Mouse (Mus musculus): ENCODE results near the gene Gm47289. TPM values are rescaled to one million over a fixed set of nuclear protein-coding genes. Genes with fewer than 3 reads are reported as not detected.

The Gm47289 gene
- total RNA-seq, 2 experiments from 2014 or later = not detected

DNA sequence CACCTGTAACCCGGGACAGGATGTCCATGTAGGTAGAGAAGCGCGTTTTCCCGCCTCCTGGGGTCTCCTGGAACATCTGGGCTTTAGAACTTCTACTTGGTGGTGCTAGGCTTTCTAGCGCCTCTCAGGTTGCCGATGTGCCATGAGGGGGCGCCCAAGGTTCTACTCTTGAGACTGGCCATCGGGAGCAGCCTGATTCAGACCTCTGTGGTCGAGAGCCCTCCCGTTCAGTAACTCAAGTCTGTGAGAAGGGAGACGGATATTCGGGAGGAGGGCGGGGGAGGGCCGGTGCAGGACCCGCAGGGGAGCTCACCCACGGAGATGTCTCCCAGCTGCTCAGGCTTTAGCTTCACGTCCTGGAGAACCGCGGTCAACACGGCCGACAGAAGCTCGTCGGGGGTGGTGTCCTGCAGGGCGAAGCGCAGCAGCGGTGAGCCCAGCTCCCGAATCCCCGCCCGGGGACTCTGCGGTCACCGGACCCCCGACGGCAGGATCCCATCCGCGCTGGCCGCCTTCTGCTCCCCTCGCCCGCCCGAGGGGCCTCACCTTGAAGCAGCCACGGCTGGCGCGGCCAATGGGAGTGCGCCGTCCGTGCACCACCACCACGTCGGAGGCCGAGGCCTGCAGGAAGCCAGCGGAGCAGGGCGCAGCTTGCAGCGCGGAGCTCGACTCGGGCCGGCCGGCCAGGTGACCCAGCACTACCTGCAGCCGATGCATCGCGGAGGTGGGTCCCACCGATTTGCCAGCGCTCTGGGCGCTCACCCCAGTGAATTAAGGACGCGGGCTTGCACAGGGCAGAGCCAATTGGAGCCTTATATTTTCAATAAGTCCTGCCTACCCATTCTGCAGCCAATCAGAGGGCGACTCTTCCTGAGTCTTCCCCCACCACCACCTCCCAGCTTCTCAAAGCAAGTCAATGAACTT, 2.4 kb upstream of the Gm47289 start, which contains the start of gene Acaa1b:
Acaa1b (minus strand) TSS at position 816 of the 924 bp plus-strand sequence.
- ATAC-seq (replicated peaks; ENCODE audit: low FRiP score, poor library complexity, severe bottlenecking) = no peak

DNA sequence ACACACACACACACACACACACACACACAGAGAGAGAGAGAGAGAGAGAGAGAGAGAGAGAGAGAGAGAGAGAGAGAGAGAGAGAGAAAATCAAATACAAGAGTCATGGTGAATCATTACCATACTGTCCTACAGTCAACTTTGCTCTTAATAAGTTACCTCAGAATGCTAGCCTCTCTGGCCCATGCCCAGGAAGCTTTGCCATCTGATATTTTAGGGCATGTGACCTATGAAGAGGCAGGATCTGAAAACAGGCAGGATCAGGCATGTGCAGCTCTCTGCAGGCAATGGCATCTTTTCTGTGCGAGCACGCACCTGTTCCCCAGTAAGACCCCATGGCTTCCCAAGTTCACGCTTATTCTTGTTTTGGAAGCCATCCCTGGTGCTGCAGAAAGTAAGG, 1.7 kb downstream of the Gm47289 start:
- no peak for ATAC-seq (replicated peaks; ENCODE audit: low FRiP score, poor library complexity, severe bottlenecking)

DNA sequence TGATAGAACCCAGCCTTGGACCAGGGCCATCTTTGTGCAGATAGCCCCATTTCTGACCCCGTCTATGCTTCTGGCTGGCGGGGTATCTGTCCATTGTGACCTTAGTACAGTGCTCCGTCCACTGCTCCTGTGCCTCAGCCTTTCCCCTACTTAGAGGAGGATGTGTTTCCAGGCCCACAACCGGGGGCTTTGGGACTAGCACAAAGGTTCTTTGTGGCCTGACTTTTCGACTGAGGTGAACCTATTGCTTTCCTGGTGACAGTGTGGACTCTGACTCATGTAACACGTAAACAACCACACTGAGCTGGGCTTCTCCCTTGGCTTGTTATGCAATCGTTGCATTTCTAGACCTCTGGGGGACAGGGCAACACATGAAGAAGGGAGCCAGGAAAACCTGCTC, 5.8 kb downstream of the Gm47289 start:
- no peak for ATAC-seq (replicated peaks; ENCODE audit: low FRiP score, poor library complexity, severe bottlenecking)

DNA sequence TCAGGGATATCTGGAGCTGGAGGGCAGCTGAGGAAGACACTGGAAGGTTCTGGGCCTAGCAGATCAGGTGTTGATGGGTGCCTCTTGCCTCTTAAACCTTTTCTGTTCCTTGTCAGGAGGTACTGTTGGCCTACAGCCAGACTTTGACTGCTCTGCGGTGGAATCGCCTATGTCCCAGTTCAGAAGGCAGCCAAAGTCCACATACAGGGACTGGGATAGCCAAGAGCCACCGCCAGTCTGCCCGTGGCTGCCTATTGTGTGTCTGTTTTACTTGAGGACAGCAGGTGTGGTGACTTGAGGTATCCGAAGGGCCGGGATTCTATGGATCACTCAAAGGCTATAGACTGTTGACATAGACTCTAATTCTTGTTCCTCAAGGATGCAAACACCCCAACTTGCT, 6.6 kb downstream of the Gm47289 start:
- ATAC-seq (replicated peaks; ENCODE audit: low FRiP score, poor library complexity, severe bottlenecking) = no peak

DNA sequence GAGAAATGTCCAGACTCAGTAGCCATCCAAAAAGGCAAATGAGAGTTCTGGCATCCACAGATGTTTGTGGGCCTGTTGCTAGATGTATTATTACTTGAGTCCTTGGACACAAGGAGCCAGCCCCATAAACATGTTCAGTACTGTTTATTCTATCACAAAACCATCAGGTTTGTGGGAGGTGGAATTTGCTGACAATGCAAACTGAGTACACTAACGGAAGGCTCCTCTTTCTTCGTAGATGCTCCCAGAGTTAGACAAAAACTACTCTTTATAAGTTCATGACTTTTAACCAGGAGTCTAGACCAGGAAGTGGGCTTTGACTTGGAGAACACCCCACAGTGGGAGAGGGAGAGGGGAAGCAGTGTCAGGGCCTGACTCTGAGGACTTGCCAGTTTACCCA, 8.6 kb downstream of the Gm47289 start:
- no peak for ATAC-seq (replicated peaks; ENCODE audit: low FRiP score, poor library complexity, severe bottlenecking)

DNA sequence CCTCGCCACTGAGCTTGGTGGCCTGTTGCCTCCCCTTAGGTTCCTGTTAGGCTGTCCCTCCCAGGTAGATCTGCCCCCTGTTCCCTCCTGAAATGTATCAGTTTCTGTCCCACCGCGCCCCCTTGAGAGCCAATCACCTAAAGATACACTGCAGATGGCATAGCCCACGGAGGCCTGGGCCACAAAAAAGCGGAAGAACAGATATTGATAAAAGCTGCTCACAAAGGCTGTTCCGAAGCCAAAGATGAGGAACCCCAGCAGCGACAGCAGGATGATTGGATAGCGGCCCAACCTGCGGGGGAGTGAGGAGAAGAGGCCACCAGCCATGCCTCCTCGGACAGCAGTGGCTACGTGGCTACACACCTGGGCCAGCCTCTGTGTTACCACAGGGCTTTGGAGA, 20.3 kb downstream of the Gm47289 start:
- ATAC-seq (replicated peaks; ENCODE audit: low FRiP score, poor library complexity, severe bottlenecking) = no peak

DNA sequence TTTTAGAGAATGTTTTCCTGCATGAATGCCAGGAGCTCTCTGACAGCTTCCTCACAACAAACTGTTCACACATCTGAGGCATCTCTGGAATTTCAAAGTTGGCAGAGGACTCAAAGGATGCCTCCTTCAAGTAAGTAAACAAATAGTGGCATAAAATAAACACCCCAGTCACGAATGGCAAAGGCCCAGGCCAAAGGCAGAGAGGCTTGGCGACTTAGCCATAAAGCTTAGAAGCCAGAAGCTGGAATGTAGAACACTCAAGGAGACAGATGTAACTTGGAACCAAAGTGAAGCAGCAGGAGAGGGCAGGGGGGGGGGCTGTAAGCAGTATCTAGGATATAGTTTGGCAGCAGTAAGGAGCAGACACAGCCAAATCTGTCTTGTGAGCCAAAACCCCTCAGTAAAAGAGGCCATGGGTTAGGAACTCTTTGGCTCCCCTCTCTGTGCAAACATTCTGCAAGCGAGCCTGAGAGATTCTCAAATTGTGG, 22.3 kb downstream of the Gm47289 start:
- no peak for ATAC-seq (replicated peaks; ENCODE audit: low FRiP score, poor library complexity, severe bottlenecking)

DNA sequence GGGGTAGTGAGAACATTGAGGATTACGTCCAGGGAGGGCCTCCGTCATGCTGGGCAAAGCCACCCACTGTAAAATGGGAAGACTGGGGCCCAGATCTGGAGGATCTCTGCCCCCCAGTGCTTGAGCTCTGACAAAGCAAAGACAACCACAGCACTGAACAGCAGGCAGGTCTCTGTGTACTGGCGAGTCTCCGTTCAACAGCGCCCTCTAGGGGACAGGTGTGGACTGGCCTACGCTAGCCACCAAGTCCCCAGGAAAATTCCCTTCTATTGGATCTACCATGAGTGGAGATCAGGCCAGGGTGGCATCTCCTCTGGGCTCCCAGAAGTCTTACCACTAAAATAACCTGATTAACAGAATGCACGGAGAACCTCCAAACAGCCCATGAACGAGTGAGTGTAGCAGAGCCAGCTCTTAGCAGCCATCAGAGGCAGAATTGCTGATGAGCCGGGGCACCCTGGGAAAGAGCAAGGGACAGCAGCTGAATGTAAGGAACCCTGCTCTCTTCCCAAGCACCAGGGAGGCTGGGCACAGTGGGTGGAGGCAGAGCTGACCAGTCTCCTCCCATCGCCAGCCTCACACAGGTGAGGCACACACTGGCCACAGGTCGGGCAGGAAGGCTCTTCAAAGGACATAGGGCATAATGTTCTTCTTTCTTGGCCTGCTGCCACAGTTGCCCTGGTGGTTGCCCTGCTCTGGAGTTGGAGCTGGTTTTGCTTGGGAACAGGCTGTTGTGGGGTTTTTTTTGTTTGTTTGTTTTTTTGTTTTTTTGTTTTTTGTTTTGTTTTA, 33.4 kb downstream of the Gm47289 start:
- peak; percentile 63; the same call in 1 of the 2 replicates for ATAC-seq (replicated peaks; ENCODE audit: low FRiP score, poor library complexity, severe bottlenecking)

DNA sequence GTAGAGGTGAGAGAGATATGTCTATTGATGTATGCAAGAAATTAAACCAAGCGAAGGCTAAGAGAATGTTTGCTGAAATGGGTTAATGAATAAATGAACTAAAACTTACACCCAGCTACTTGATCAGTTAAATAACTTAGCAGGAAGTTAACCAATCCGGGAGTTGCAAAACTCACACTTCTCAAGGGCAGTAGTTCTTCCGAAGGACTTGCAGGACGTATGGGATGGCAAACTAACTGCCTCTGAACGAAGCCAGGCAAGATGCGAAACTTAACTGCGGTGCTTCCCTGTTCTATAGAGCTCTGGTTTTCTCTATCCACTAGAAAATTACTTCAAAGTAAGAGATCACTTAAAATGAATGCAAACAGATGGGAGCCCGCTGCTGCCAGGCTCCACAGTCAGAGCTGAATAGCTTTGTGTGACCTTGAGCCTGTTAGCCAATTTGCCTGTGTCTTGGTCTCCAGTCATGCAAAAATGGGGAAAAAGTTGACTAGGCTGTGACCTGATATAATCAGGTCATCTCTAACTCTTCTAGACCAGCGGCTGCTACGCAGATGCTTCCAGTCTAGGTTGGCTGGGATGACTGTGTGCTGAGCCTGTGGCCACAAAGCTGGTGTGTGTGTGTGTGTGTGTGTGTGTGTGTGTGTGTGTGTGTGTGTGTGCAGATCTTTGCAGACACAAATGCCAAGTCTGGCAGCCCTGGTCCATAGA, 40.3 kb downstream of the Gm47289 start:
- ATAC-seq (replicated peaks; ENCODE audit: low FRiP score, poor library complexity, severe bottlenecking) = no peak

DNA sequence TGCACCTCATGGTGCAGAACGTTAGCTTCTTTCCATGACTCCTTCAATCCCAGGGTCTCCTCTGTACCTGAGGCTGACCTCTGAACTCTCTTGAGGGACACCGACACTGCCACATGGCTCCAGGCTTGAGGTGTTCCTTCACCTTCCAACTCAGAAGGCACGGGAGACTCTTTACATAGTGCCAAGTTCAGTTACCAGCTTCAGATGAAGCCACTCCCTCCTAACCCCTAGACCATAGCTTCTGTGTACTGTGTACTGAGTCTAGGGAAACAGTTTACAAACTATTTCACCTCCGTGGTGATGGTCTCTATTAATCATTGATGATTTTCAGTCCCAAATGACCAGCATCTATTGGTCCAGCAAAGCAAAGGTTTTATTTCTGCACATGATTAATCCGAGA, 42.7 kb downstream of the Gm47289 start:
- ATAC-seq (replicated peaks; ENCODE audit: low FRiP score, poor library complexity, severe bottlenecking) = no peak

DNA sequence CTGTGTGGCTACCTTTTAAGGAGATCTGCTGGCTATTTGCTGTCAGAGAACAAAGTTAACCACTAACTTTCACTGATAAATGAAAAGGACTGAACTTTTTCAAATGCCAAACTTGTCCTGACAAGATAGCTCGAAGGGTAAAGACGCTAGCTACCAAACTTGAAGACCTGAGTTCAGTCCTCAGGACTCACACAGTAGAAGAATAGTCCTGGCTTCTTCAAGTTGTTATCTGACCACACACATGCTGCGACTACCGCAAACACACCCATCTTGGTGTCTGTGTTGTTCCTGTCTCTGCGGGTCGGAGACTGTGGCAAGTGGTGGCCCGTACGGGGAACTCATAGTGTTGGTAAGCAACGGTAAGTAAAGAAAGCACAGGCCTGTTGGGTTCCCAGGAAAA, 44.7 kb downstream of the Gm47289 start:
- no peak for ATAC-seq (replicated peaks; ENCODE audit: low FRiP score, poor library complexity, severe bottlenecking)

DNA sequence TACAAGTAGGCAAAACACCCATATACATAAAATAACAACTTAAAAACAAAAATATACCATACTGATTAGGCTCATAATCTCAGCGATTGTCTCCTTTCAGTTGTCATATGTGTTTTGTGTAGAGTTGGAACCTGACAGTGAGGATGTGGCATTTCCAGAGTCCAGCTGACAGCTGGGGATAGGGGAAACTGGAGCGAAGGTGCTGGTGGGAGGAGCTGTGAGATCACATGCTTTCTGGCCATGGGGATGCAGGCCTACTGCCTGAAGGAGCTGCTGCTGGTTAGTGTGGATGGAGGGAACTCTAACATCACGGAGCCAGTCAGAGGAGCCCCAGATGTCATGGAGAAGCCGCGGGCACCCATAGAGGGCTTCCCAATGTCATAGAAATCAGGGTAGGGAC, 46.8 kb downstream of the Gm47289 start:
- ATAC-seq (replicated peaks; ENCODE audit: low FRiP score, poor library complexity, severe bottlenecking) = no peak

DNA sequence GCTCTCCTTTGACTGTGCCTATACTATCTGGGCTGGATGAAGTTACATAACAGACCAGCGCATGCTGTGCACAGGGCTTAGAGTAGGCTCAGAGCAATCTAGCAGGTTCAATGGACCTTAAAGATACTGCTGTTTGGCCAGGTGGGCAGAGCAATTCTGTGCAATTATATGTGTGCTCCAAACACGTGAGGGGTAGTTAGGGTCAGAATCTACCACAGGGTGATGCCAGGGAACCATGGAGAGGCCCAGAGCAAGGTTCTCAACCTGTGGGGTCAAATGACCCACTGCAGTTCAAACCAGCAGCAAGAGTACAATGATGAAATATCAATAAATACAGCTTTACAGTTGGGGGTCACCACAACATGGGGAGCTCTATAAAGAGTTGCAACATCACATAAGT, 47.7 kb downstream of the Gm47289 start:
- no peak for ATAC-seq (replicated peaks; ENCODE audit: low FRiP score, poor library complexity, severe bottlenecking)

DNA sequence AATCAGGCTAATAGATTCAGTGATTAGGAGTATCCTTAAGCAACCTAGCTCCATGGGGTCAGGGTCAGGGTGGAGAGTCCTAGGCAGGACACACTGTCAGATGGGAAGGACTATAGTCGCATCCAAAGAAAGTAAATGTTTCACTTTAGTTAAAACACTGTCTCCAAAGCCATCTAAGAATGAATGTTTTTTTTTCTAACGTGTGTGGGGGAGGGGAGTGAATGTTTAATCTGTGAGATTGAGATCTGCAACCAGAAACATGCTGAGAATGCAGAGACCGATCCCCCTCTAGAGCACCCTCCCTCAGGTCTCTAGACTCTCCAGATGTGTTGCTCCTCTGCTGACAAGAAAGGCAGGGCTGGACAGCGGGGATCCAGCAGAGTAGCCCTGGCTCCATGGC, 48.2 kb downstream of the Gm47289 start:
- no peak for ATAC-seq (replicated peaks; ENCODE audit: low FRiP score, poor library complexity, severe bottlenecking)

DNA sequence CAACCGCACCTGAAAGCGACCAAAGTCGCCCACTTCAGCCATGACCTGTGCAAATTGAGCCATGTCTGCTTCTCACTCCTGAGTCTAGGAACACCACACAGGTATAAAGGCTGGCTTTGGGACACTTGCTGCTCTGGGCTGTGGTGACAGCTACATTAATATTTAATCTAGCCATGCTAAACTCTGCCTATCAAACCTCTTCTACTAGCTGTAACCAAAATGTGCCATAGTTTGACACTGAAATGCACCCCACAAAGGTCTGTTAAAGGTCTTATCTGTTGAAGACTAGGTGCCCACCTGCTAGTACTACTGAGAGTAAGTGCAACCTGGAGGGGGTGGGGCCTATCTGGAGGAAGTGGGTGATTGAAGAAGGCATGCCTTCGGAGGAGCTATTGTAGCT, 50.0 kb downstream of the Gm47289 start, which contains the start of gene Slc22a13:
Slc22a13 (minus strand) TSS at position 101 of the 400 bp plus-strand sequence.
- ATAC-seq (replicated peaks; ENCODE audit: low FRiP score, poor library complexity, severe bottlenecking) = no peak

Other genes with a start within 250 kb of the Gm47289 start
- 4.0 and 5.2 TPM in 2 replicates for gene Ctdspl, start 232.7 kb upstream of the Gm47289 start, total RNA-seq (2015; ENCODE audit: low replicate concordance)
- 2.1 and 2.5 TPM in 2 replicates for gene Ctdspl, start 232.7 kb upstream of the Gm47289 start, total RNA-seq (2017; ENCODE audit: low replicate concordance)
- 1.2 and 16.1 TPM in 2 replicates for gene Vill, start 106.4 kb upstream of the Gm47289 start, total RNA-seq (2015; ENCODE audit: low replicate concordance)
- gene Vill, start 106.4 kb upstream of the Gm47289 start, total RNA-seq (2017; ENCODE audit: low replicate concordance) = 10.3 and 11.6 TPM in 2 replicates
- not detected in 2 replicates for gene Plcd1, start 65.7 kb upstream of the Gm47289 start, total RNA-seq (2015; ENCODE audit: low replicate concordance)
- not detected in 2 replicates for gene Plcd1, start 65.7 kb upstream of the Gm47289 start, total RNA-seq (2017; ENCODE audit: low replicate concordance)
- gene Dlec1, start 56.7 kb upstream of the Gm47289 start, total RNA-seq (2015; ENCODE audit: low replicate concordance) = 0.21 TPM in 1 of 2 replicates, not detected in the other
- not detected in 2 replicates for gene Dlec1, start 56.7 kb upstream of the Gm47289 start, total RNA-seq (2017; ENCODE audit: low replicate concordance)
- gene Acaa1b, start 2.1 kb upstream of the Gm47289 start, total RNA-seq (2015; ENCODE audit: low replicate concordance) = not detected in 2 replicates
- gene Acaa1b, start 2.1 kb upstream of the Gm47289 start, total RNA-seq (2017; ENCODE audit: low replicate concordance) = 1.4 TPM in 1 of 2 replicates, not detected in the other
- not detected in 2 replicates for gene Slc22a13, start 49.9 kb downstream of the Gm47289 start, total RNA-seq (2015; ENCODE audit: low replicate concordance)
- gene Slc22a13, start 49.9 kb downstream of the Gm47289 start, total RNA-seq (2017; ENCODE audit: low replicate concordance) = not detected in 2 replicates
- 3.7 and 7.5 TPM in 2 replicates for gene Oxsr1, start 163.3 kb downstream of the Gm47289 start, total RNA-seq (2015; ENCODE audit: low replicate concordance)
- 11.0 and 17.0 TPM in 2 replicates for gene Oxsr1, start 163.3 kb downstream of the Gm47289 start, total RNA-seq (2017; ENCODE audit: low replicate concordance)
- gene Acaa1a, start 180.5 kb downstream of the Gm47289 start, total RNA-seq (2015; ENCODE audit: low replicate concordance) = 6.9 and 9.2 TPM in 2 replicates
- gene Acaa1a, start 180.5 kb downstream of the Gm47289 start, total RNA-seq (2017; ENCODE audit: low replicate concordance) = 4.1 and 8.1 TPM in 2 replicates
- gene Myd88, start 182.2 kb downstream of the Gm47289 start, total RNA-seq (2015; ENCODE audit: low replicate concordance) = 11.7 and 20.0 TPM in 2 replicates
- 5.1 and 8.5 TPM in 2 replicates for gene Myd88, start 182.2 kb downstream of the Gm47289 start, total RNA-seq (2017; ENCODE audit: low replicate concordance)
- gene Xylb, start 198.2 kb downstream of the Gm47289 start, total RNA-seq (2015; ENCODE audit: low replicate concordance) = 0.19 TPM in 1 of 2 replicates, not detected in the other
- 0.56 TPM in 1 of 2 replicates, not detected in the other for gene Xylb, start 198.2 kb downstream of the Gm47289 start, total RNA-seq (2017; ENCODE audit: low replicate concordance)
- gene Slc22a14, start 206.4 kb downstream of the Gm47289 start, total RNA-seq (2015; ENCODE audit: low replicate concordance) = not detected in 2 replicates
- not detected in 2 replicates for gene Slc22a14, start 206.4 kb downstream of the Gm47289 start, total RNA-seq (2017; ENCODE audit: low replicate concordance)
- gene Acvr2b, start 243.0 kb downstream of the Gm47289 start, total RNA-seq (2015; ENCODE audit: low replicate concordance) = not detected in 2 replicates
- gene Acvr2b, start 243.0 kb downstream of the Gm47289 start, total RNA-seq (2017; ENCODE audit: low replicate concordance) = 1.3 TPM in 1 of 2 replicates, not detected in the other

Data from erythroblast, adult 5-6 weeks (primary cell).